Mouse (Mus musculus): ENCODE data around the gene Strn4. TPM values are rescaled to one million over a fixed set of nuclear protein-coding genes. Genes with fewer than 3 reads are reported as not detected.

The Strn4 gene
- polyA plus RNA-seq, 1 experiment from 2014 or later: 74.8 TPM

- DNase-seq (ENCODE audit: low spot score) (no peak), ATAC-seq (replicated peaks; ENCODE audit: low FRiP score) (no peak)
- Histone ChIP-seq H3K4me3 (ENCODE audit: low read depth, low read length) (no peak overlapping the region), H3K27me3 (replicated peaks; ENCODE audit: control insufficient read depth, insufficient read depth, low read length) (peaks cover 12% of the 10 kb centered on the region), H3K9me3 (ENCODE audit: control insufficient read depth, low read length) (no peaks in the 10 kb centered on the region), H3K36me3 (ENCODE audit: control insufficient read depth, insufficient read depth, low read length) (no peaks in the 10 kb centered on the region), H3K9ac (ENCODE audit: low read depth, low read length) (no peak overlapping the region), H3K27ac (ENCODE audit: low read depth, low read length) (no peak overlapping the region), H3K4me1 (replicated peaks; ENCODE audit: control insufficient read depth, insufficient read depth, low read length) (peaks cover 18% of the 10 kb centered on the region), H3K4me2 (no peak overlapping the region)
- WGBS: 84% methylated on average over 4 of the region's 4 CpGs
These were observed 57.7 kb downstream of the Strn4 start for GRCm38 (mm10) chr7:16873392-16873791.

GRCm38 (mm10) chr7:16874190-16874589 lies 58.5 kb downstream of the Strn4 start:
- Histone ChIP-seq H3K36me3 (ENCODE audit: control insufficient read depth, insufficient read depth, low read length) (0 out of 2 replicates have a peak, but pooled peaks cover 3% of the 10 kb centered on the region), H3K9ac (ENCODE audit: low read depth, low read length) (peak overlapping the region; percentile 34; the same call in 1 of the 2 replicates), H3K27ac (ENCODE audit: low read depth, low read length) (peak overlapping the region; percentile 51), H3K4me1 (replicated peaks; ENCODE audit: control insufficient read depth, insufficient read depth, low read length) (peaks cover 18% of the 10 kb centered on the region), H3K4me2 (peak overlapping the region; percentile 87), H3K27me3 (replicated peaks; ENCODE audit: control insufficient read depth, insufficient read depth, low read length) (peaks cover 12% of the 10 kb centered on the region), H3K9me3 (ENCODE audit: control insufficient read depth, low read length) (no peaks in the 10 kb centered on the region), H3K4me3 (ENCODE audit: low read depth, low read length) (peak overlapping the region; percentile 41)
- WGBS: 4% methylated on average over 17 of the region's 17 CpGs
- ATAC-seq (replicated peaks; ENCODE audit: low FRiP score) (no peak), DNase-seq (ENCODE audit: low spot score) (peak; percentile 63)

GRCm38 (mm10) chr7:16874756-16875309 lies 59.1 kb downstream of the Strn4 start:
- H3K4me1 ChIP-seq (replicated peaks; ENCODE audit: control insufficient read depth, insufficient read depth, low read length): peaks cover 18% of the 10 kb centered on the region
- whole genome bisulfite sequencing: under 1% methylated on average over 33 of the region's 33 CpGs
- peaks cover 12% of the 10 kb centered on the region for H3K27me3 ChIP-seq (replicated peaks; ENCODE audit: control insufficient read depth, insufficient read depth, low read length)
- H3K36me3 ChIP-seq (ENCODE audit: control insufficient read depth, insufficient read depth, low read length): 0 out of 2 replicates have a peak, but pooled peaks cover 3% of the 10 kb centered on the region
- peak; percentile 98 for ATAC-seq (replicated peaks; ENCODE audit: low FRiP score)
- DNase-seq (ENCODE audit: low spot score): peak; percentile 100
- peak overlapping the region; percentile 34; the same call in 1 of the 2 replicates for H3K9ac ChIP-seq (ENCODE audit: low read depth, low read length)
- H3K9me3 ChIP-seq (ENCODE audit: control insufficient read depth, low read length): no peaks in the 10 kb centered on the region
- H3K4me3 ChIP-seq (ENCODE audit: low read depth, low read length): peak overlapping the region; percentile 69
- peak overlapping the region; percentile 51 for H3K27ac ChIP-seq (ENCODE audit: low read depth, low read length)
- H3K4me2 ChIP-seq: peak overlapping the region; percentile 98

- Histone ChIP-seq H3K4me2 (peak within 1 kb of the TSS; percentile 98), H3K27me3 (replicated peaks; ENCODE audit: control insufficient read depth, insufficient read depth, low read length) (peaks cover 12% of the 10 kb centered on the region), H3K9ac (ENCODE audit: low read depth, low read length) (peak within 1 kb of the TSS; percentile 71), H3K4me1 (replicated peaks; ENCODE audit: control insufficient read depth, insufficient read depth, low read length) (peaks cover 20% of the 10 kb centered on the region), H3K27ac (ENCODE audit: low read depth, low read length) (peak within 1 kb of the TSS; percentile 51), H3K9me3 (ENCODE audit: control insufficient read depth, low read length) (no peaks in the 10 kb centered on the region), H3K4me3 (ENCODE audit: low read depth, low read length) (peak within 1 kb of the TSS; percentile 69), H3K36me3 (ENCODE audit: control insufficient read depth, insufficient read depth, low read length) (0 out of 2 replicates have a peak, but pooled peaks cover 3% of the 10 kb centered on the region)
- ATAC-seq (replicated peaks; ENCODE audit: low FRiP score) (no peak), DNase-seq (ENCODE audit: low spot score) (no peak)
- WGBS: 0% methylated on average over 1 of the region's 1 CpGs
These were observed 59.4 kb downstream of the Strn4 start, which contains the start of gene Dact3 for GRCm38 (mm10) chr7:16875310-16875325. Gene Dact3, plus strand, starts transcription at chr7:16875317.

- peak overlapping the region; percentile 71 for H3K9ac ChIP-seq (ENCODE audit: low read depth, low read length)
These were observed 59.6 kb downstream of the Strn4 start for GRCm38 (mm10) chr7:16875326-16875725.

GRCm38 (mm10) chr7:16876006-16876405 lies 60.3 kb downstream of the Strn4 start:
- H3K9ac ChIP-seq (ENCODE audit: low read depth, low read length): peak overlapping the region; percentile 71; the same call in 1 of the 2 replicates
- peaks cover 12% of the 10 kb centered on the region for H3K27me3 ChIP-seq (replicated peaks; ENCODE audit: control insufficient read depth, insufficient read depth, low read length)
- no peak for ATAC-seq (replicated peaks; ENCODE audit: low FRiP score)
- 14% methylated on average over 11 of the region's 11 CpGs for WGBS
- H3K4me1 ChIP-seq (replicated peaks; ENCODE audit: control insufficient read depth, insufficient read depth, low read length): peaks cover 26% of the 10 kb centered on the region
- H3K4me2 ChIP-seq: peak overlapping the region; percentile 98
- H3K27ac ChIP-seq (ENCODE audit: low read depth, low read length): peak overlapping the region; percentile 48
- no peak for DNase-seq (ENCODE audit: low spot score)
- 0 out of 2 replicates have a peak, but pooled peaks cover 3% of the 10 kb centered on the region for H3K36me3 ChIP-seq (ENCODE audit: control insufficient read depth, insufficient read depth, low read length)
- H3K4me3 ChIP-seq (ENCODE audit: low read depth, low read length): peak overlapping the region; percentile 69
- H3K9me3 ChIP-seq (ENCODE audit: control insufficient read depth, low read length): no peaks in the 10 kb centered on the region

More at GRCm38 (mm10) chr7:16875326-16875725, 59.6 kb downstream of the Strn4 start:
- ATAC-seq (replicated peaks; ENCODE audit: low FRiP score) (peak; percentile 44; the same call in 1 of the 2 replicates), DNase-seq (ENCODE audit: low spot score) (no peak)
- Histone ChIP-seq H3K36me3 (ENCODE audit: control insufficient read depth, insufficient read depth, low read length) (0 out of 2 replicates have a peak, but pooled peaks cover 3% of the 10 kb centered on the region), H3K4me2 (peak overlapping the region; percentile 98), H3K9me3 (ENCODE audit: control insufficient read depth, low read length) (no peaks in the 10 kb centered on the region), H3K4me1 (replicated peaks; ENCODE audit: control insufficient read depth, insufficient read depth, low read length) (peaks cover 22% of the 10 kb centered on the region), H3K27me3 (replicated peaks; ENCODE audit: control insufficient read depth, insufficient read depth, low read length) (peaks cover 12% of the 10 kb centered on the region), H3K4me3 (ENCODE audit: low read depth, low read length) (peak overlapping the region; percentile 69), H3K27ac (ENCODE audit: low read depth, low read length) (peak overlapping the region; percentile 48)
- WGBS: under 1% methylated on average over 40 of the region's 42 CpGs

- DNase-seq (ENCODE audit: low spot score) (peak; percentile 46), ATAC-seq (replicated peaks; ENCODE audit: low FRiP score) (no peak)
- Histone ChIP-seq H3K4me2 (peak overlapping the region; percentile 98), H3K27me3 (replicated peaks; ENCODE audit: control insufficient read depth, insufficient read depth, low read length) (peaks cover 12% of the 10 kb centered on the region), H3K36me3 (ENCODE audit: control insufficient read depth, insufficient read depth, low read length) (0 out of 2 replicates have a peak, but pooled peaks cover 3% of the 10 kb centered on the region), H3K4me3 (ENCODE audit: low read depth, low read length) (peak overlapping the region; percentile 69), H3K9me3 (ENCODE audit: control insufficient read depth, low read length) (no peaks in the 10 kb centered on the region), H3K9ac (ENCODE audit: low read depth, low read length) (0 out of 2 replicates have a peak overlapping the region, but pooled peaks have one; percentile 21), H3K4me1 (replicated peaks; ENCODE audit: control insufficient read depth, insufficient read depth, low read length) (peaks cover 26% of the 10 kb centered on the region), H3K27ac (ENCODE audit: low read depth, low read length) (peak overlapping the region; percentile 21; the same call in 1 of the 2 replicates)
- 5% methylated on average over 13 of the region's 13 CpGs for WGBS
These were observed 60.9 kb downstream of the Strn4 start for GRCm38 (mm10) chr7:16876608-16877007.

GRCm38 (mm10) chr7:16877717-16878116 lies 62.0 kb downstream of the Strn4 start:
- ATAC-seq (replicated peaks; ENCODE audit: low FRiP score) (no peak), DNase-seq (ENCODE audit: low spot score) (no peak)
- Histone ChIP-seq H3K27ac (ENCODE audit: low read depth, low read length) (no peak overlapping the region), H3K4me3 (ENCODE audit: low read depth, low read length) (no peak overlapping the region), H3K27me3 (replicated peaks; ENCODE audit: control insufficient read depth, insufficient read depth, low read length) (peaks cover 14% of the 10 kb centered on the region), H3K36me3 (ENCODE audit: control insufficient read depth, insufficient read depth, low read length) (0 out of 2 replicates have a peak, but pooled peaks cover 3% of the 10 kb centered on the region), H3K9ac (ENCODE audit: low read depth, low read length) (no peak overlapping the region), H3K4me2 (no peak overlapping the region), H3K4me1 (replicated peaks; ENCODE audit: control insufficient read depth, insufficient read depth, low read length) (peaks cover 26% of the 10 kb centered on the region), H3K9me3 (ENCODE audit: control insufficient read depth, low read length) (no peaks in the 10 kb centered on the region)
- WGBS: 77% methylated on average over 3 of the region's 3 CpGs

Measured in liver, embryonic 11.5 days (tissue).